Mouse (Mus musculus) G1E (cell line): Measurements from ENCODE around the gene Tmem106a.

Experiments
- CTCF ChIP-seq: IDR thresholded peaks from 2 replicates; pipeline ENCODE4 v1.5.1; 2012; ENCODE audit warnings: low read depth, low read length, inconsistent platforms, mixed read lengths
- GATA2 ChIP-seq: IDR thresholded peaks from 2 replicates; pipeline ENCODE4 v1.6.1; 2012; ENCODE audit warnings: low read depth, low read length, inconsistent platforms, borderline replicate concordance
- TAL1 ChIP-seq: conservative IDR thresholded peaks from 2 replicates; pipeline ENCODE4 v1.6.1; 2012; ENCODE audit warnings: low read depth, low read length, inconsistent platforms, mixed read lengths

- TF ChIP-seq CTCF (no peak), GATA2 (no peak), TAL1 (no peak)
Observed at GRCm38 (mm10) chr11:101626995-101627856, 45.2 kb downstream of the Tmem106a start, which contains the start of gene Rdm1.
